Mouse (Mus musculus): ENCODE data around the gene Pm20d1.

DNA sequence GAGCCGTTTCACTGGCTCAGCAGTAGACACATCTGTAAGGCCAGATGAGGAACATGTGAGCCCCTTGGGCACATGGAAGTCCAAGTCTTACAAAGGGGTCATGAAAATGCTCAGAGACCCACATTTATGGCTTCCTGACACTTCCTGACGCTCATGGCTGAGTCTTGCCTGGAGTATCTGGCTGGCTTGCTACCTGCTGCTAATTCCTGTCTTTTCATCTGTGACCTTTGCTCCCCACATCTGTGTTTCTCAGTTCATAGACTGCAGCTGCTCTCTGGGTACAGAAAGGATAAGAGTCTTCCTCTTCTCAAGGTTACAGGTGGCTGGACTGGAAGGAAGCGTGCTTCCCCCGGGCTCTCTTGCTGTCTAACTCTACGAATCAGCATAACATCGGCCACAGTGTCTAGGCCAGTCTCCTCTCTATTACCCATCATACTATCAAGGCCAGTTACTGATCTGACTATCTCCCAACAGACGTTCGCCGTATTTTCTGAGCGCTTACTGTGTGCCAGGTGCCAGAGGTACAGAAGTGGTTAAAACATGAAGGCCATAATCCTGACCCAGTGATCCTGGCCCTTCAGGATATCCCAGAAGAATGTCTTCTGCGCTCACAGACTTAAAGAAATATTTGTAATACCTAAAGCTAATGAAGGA lies 27.5 kb downstream of the Pm20d1 start:
- TF ChIP-seq CTCF (IDR thresholded peaks at IDR 0.05; ENCODE audit: extremely low read depth, insufficient read depth, low read length): no peak
- TF ChIP-seq POLR2A (IDR thresholded peaks at IDR 0.05; ENCODE audit: extremely low read depth, insufficient read depth, low read length): no peak

All from cortical plate, adult 2 months (tissue).